Mouse (Mus musculus) embryonic stem cell, embryonic (primary cell): ENCODE measurements around the gene Glp2r.

ENCODE experiments used
- CTCF ChIA-PET, 4 experiments: fragments of 300-600 bp in 2 of 4; fragments of 350-600 bp in 2 of 4; sonication (Branson Sonifier 250); formaldehyde crosslinking; loops; one replicate each; lab custom pipeline; 2022; ENCODE audit warnings: inconsistent platforms in 2 of 4; lab: Charles Lee
- POLR2A ChIA-PET, 4 experiments: fragments of 300-600 bp in 2 of 4; fragments of 350-600 bp in 2 of 4; sonication (Branson Sonifier 250); formaldehyde crosslinking; loops; one replicate each; lab custom pipeline; 2022; ENCODE audit warnings: antibody characterized with exemption in 4 of 4, inconsistent platforms in 1 of 4; lab: Charles Lee

Glp2r gene

DNA sequence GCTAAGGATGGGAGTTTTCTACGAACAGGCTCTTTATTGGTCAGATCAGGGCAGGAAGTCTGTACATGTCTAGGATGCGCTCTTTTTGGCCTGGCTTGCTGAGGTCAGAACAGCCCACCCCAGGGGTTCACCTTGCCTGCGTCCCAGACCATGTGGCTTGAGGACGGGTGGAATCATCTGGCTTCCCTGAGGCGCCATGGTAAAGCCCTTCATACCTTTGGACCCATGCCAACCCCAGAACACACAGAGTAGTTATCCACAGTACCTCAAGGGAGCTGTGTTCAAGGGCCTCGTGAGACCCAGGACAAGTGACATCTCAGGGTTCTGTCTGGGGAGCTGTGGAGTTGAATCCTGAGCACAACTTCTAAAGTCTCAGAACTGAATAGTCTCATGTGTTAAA is 119.2 kb downstream of the Glp2r start:
- CTCF ChIA-PET = interaction anchor here in 2 of 4 experiments (0.6 to 1.3 kb wide), 2 partner anchors 542 to 731 kb away, joined by 3 to 5 read pairs; no protein-coding TSS in a partner anchor
- POLR2A ChIA-PET = no interaction called here

DNA sequence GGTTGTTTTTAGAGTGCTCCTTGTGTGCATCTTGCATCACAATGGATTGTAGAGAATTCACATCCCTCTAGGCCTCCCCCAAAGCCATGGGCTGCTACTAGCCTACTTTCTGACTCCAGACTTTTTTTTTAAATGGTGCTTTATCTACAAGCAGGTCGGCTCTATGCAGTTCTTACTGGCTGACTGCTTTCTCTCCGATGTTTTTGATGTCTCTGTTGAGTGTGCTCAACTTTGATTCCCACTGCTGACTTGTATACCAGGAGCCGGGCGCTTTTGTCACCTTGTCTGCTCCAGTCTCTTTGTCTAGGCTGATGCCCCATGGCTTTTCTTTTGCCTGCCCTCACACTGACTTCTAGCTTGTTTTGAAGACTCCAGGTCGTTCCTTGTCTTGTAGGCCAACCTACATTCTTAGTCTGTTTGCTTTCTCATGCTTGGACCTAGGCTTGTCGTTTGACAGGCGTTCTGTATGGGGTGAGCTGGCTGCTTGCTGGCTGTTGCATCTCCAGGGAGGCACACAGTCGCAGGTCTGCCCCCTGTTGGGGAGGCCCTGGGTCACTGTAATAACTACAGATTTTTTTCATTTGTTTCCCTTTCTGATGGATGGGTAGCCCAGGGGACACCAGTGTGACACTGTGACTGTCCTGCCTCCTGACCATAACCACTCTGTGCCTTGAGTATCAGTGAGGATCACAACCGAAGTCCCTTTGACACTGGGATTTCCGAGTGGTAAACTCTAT is 120.8 kb downstream of the Glp2r start:
- POLR2A ChIA-PET = interaction anchor here in 1 of 4 experiments (0.7 to 1.5 kb wide), 2 partner anchors 11 to 175 kb away, joined by 3 to 4 read pairs; no protein-coding TSS in a partner anchor
- CTCF ChIA-PET = interaction anchor here in 2 of 4 experiments (0.6 to 1.3 kb wide), 9 partner anchors 26 to 595 kb away, joined by 3 to 5 read pairs (median 4); no protein-coding TSS in a partner anchor

DNA sequence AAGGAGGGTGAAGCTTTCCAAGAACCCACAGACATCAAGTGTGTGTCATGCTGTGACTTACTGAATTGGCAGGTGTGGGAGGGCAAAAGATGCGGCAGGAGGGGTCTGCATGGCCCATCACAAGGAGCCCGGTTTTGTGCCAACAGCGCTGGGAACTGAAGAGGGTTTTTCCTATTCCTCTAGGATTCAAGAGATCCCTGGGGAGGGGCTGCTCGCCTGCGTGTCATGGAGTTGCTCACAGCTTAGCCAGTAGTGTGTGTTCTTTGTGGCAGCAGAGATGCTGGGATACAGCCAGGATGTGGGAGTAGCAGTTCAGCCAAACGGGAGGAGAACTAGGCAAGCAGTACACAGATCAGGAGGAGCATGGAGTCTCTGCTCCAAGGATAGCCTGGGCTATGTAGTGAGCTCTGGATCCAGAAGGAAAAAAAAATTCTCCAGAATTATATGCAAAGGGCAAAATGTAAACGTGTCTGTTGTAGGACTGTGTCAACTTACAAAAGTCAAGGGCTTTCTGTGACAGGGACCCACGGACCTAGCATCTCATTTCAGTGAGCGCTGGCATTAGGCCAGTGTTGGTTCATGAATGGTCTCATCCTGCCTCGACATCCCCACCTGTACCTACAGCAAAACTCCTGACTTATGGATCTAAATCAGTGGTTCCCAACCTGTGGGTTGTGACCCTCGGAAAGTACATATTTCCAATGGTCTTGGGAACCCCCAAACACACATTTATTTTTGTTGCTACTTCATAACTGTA is 122.1 kb downstream of the Glp2r start:
- CTCF ChIA-PET = interaction anchor here (0.6 to 1.5 kb wide), 9 partner anchors 9 to 380 kb away, joined by 3 to 5 read pairs (median 3); no protein-coding TSS in a partner anchor
- POLR2A ChIA-PET = interaction anchor here in 1 of 4 experiments (0.6 to 0.7 kb wide), 2 partner anchors 10 to 28 kb away, joined by 4 read pairs; no protein-coding TSS in a partner anchor

DNA sequence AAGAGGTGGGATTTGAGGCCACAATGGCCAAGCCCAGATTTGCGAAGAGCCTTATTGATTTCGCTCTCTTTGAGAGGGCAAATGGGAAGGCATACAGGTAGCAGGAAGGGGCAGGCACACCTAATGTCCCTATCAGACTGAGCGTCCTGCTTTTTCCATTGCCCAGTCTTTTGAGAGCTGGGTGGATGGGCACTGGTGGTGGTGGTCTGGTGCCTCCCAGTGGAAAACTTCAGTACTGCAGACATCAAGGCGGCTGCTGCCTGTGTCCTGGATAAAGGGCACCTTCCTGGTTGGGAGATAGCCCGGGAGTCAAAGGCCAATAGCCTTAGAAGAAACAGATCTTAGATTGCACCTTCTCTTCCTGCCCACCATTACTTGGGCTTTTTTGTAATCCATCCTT is 123.2 kb downstream of the Glp2r start:
- POLR2A ChIA-PET = no interaction called here
- CTCF ChIA-PET = interaction anchor here in 3 of 4 experiments (0.5 to 1.5 kb wide), 13 partner anchors 8 to 537 kb away, joined by 3 to 6 read pairs (median 3); no protein-coding TSS in a partner anchor

DNA sequence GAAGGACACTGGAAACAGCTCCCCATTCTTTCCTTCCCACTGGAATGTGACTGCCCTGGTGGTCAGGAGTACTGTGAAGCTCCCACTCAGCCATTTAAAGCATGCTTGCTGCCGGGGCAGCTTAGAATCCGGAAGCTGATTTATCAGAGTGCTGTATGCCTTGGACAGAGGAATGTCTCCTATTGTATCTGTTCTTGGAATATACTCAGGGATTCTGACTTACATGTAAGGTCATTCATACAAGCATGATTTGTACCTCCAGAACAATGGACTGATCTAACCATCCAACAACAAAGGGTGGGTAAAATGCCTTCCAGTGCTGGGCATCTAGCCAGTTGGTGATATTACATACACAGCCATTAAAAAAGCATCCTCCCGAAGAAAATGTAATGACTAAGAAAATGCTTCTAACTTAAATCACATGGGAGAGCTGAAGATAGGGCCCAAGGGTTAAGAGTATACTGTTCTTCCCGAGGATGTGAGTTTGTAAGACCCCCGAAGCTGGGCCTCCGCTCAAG is 126.3 kb downstream of the Glp2r start:
- POLR2A ChIA-PET = interaction anchor here in 1 of 4 experiments (0.5 to 1.4 kb wide), 2 partner anchors 11 to 310 kb away, joined by 3 to 6 read pairs; no protein-coding TSS in a partner anchor
- CTCF ChIA-PET = interaction anchor here in 2 of 4 experiments (0.5 to 1.5 kb wide), 3 partner anchors 16 to 624 kb away, joined by 3 to 8 read pairs (median 3); no protein-coding TSS in a partner anchor

DNA sequence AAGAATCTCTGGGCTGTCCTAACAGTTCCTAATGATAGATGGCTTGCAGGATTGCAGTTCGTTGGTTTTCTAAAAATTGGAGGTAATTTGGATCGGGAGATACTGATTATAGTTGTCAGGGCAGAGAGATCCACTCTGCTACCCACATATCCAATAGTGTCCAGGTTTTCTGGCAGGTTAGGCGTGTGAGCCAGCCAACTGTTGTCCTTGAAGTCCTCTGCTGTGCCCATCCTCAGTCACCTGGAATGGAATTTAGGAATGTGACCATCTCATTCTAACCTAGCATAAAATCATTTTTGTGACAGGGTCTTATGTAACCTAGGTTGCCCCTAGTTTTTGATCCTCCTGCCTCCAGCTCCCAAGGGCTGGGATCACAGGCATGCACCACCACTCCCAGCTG is 127.5 kb downstream of the Glp2r start:
- ChIA-PET CTCF (interaction anchor here in 2 of 4 experiments (0.6 kb wide), 3 partner anchors 87 to 1368 kb away, joined by 3 to 4 read pairs (median 4); no protein-coding TSS in a partner anchor), POLR2A (interaction anchor here in 1 of 4 experiments (1.4 kb wide), 1 partner anchor 12 kb away, joined by 3 read pairs; no protein-coding TSS in a partner anchor)

DNA sequence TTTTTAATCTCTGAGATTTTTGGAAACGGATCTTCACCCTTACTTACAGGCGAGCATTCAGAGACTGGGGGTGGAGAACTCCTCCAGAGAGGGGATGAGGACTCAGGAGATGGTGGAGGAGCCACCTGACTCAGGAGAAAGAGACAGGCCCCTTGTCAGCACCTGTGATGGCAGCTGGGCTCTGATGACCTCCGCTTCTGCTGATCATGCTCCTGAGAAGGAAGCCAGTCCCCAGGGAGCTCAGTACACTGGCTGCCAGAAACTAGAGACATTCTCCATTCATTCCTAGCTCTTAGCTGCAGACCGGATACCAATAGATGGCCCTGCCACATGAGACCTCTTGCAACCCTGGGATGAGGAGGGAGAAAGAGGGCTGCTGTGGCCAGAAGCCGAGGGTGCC is 128.1 kb downstream of the Glp2r start:
- CTCF ChIA-PET = no interaction called here
- POLR2A ChIA-PET = no interaction called here

DNA sequence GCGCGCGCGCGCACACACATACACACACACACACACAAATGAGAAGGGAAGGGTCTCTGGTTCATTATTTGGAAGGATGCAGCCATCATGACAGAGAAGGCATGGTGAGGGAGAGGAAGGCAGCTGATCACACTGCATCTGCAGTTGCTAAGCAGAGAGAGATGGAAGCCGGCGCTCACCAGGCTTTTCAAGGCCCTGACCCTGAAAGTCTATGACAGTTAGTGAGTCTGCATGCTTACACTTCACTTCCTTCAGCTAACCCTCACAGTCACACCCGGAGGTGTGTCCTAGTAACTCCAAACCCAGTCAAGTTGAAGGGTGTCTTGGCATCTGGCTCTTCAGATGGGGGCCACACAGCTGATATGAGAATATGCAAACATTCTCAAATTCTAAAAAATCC is 128.5 kb downstream of the Glp2r start:
- ChIA-PET POLR2A (no interaction called here), CTCF (no interaction called here)

DNA sequence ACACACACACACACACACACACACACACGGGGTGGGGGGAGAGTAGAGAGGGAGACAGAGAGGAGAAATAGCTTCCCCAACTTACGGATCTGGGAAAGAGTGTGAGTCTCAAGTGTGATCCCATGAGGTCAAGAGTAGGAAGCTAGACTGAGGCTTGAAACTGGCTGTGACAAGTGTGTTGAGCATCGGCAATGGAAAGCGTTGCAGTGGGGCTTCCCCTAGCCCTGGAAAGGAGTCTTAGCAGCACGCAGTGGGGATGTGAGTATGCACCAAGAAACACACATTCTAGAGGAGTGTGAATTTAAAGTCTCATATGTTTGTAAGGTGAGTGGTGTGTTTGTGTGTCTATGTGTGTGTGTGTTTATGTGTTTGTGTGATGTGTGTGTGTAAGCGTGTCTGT is 130.7 kb downstream of the Glp2r start:
- CTCF ChIA-PET = interaction anchor here (0.5 to 1.3 kb wide), 6 partner anchors 8 to 926 kb away, joined by 3 to 10 read pairs (median 3); no protein-coding TSS in a partner anchor
- POLR2A ChIA-PET = no interaction called here

DNA sequence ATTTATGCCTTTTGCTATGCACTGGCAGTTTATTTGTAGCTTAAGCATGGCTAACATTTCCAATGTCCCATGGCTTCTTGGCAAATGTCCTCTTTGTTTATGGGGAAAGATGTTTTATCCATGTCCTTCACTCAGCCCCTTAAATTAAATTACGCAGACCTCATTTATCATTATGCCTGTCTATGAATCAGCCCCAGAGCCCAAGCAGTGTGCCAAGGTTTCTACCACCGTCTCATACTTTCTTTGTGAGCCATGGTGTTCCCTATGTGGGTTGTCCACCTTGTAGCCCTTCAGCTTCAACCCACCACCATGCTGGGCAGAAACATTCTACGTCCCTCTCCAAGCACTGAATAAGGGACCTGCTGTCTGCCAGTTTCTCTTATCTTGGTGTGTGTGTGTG is 132.6 kb downstream of the Glp2r start:
- CTCF ChIA-PET = no interaction called here
- POLR2A ChIA-PET = no interaction called here

DNA sequence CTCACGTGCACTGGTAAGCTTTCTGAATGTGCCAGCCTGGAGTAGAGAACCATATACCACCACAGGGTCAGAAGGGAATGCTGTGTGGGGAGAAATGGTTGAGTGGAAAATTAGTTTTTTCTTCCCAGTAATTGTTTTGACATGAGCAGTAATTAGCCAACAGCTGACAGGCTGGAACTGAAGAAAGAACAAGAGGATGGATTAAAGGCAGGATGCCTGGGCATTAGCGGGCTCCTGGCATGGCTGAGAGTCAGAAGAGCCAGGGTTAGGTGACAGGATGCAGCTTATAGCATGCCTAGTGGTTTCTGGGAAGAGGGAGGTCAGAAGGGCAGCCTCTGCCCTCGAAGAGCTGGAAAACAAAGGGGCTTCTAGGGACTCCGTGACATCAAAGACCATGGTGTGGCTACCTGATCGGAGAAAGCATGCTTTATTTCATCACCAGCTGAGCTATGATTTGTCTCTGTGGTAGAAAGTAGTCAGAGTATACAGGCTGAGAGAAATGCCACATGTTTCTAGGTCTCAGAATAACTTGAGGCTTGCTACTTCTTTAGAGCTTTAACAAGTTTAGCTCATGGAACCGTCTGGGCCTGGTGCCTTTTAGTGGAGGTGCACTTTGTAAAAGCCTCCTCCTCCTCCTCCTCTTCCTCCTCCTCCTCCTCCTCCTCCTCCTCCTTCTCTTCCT is 133.9 kb downstream of the Glp2r start:
- ChIA-PET CTCF (interaction anchor here in 3 of 4 experiments (0.7 to 1.4 kb wide), 3 partner anchors 11 to 526 kb away, joined by 3 read pairs; no protein-coding TSS in a partner anchor), POLR2A (interaction anchor here in 1 of 4 experiments (0.8 kb wide), 1 partner anchor 919 kb away, joined by 5 read pairs; no protein-coding TSS in a partner anchor)

DNA sequence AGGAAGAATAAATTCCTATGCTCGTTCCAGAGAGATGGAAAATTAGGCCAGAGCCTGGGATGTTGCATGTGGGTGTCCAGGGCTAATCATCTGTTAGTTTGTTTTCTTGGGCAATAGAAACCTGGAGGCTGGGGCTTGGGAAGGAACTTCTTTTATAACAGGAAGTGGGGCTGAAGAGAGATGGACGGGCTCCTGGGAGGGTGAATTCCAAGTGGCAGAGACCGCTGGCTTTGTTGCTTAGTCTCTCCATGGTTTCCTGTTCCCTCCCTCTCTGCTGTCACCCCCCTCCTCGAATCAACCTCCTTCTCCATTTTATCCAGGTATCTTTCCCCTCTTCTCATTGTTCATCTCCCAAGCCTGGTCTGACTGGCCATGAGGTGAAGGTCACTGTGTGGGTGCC is 134.8 kb downstream of the Glp2r start:
- CTCF ChIA-PET = interaction anchor here in 2 of 4 experiments (1.0 to 1.4 kb wide), 2 partner anchors 12 to 525 kb away, joined by 3 read pairs; no protein-coding TSS in a partner anchor
- POLR2A ChIA-PET = no interaction called here

DNA sequence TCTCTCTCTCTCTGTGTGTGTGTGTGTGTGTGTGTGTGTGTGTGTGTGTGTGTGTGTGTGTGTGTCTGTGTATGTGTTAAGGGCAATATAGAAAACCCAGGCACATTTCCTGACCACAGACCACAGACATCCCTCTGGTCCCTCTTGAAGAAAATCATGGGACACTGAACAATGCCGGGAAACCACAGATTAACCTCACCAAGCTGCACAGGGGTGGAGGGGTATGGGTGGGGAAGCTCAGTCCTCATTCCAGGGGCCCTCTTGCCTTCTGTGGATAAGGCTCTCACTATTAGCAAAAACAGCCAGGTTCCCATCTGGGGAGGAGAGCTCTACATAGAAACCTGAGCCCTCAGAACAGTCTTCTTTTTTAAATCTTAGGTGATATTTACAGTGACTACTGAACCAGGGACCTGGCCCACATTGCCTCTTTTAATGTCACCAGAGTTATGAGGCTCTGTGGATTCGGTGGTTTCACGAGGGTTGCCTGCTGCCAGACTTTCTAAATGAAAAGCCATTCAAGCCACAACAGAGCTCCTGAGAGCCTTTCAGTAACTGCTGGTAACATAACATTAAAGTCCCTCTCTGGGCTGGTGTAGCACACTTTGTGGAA is 137.2 kb downstream of the Glp2r start:
- POLR2A ChIA-PET = no interaction called here
- CTCF ChIA-PET = no interaction called here

DNA sequence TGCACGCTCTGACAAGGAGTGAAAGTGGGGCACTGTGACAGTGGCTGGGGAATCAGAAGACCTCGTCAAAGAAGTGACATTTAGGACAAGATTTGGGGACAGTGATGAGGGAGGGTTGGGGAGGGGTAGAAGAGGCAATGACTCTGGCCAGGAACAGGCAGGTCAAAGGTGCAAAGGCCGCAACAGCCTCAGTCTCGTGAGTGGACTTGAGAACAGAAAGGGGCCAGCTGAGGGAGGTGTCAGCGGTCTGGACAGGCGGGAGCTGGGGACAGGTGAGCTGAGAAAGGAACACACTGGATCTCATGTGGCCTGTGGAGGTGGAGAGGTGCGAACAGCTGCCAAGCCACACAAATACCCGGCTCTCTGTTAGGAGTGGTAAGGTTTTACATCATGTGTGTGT is 138.0 kb downstream of the Glp2r start:
- POLR2A ChIA-PET = interaction anchor here in 1 of 4 experiments (0.6 kb wide), 1 partner anchor 1771 kb away, joined by 4 read pairs; no protein-coding TSS in a partner anchor
- CTCF ChIA-PET = interaction anchor here in 1 of 4 experiments (0.6 kb wide), 1 partner anchor 193 kb away, joined by 3 read pairs; no protein-coding TSS in a partner anchor

DNA sequence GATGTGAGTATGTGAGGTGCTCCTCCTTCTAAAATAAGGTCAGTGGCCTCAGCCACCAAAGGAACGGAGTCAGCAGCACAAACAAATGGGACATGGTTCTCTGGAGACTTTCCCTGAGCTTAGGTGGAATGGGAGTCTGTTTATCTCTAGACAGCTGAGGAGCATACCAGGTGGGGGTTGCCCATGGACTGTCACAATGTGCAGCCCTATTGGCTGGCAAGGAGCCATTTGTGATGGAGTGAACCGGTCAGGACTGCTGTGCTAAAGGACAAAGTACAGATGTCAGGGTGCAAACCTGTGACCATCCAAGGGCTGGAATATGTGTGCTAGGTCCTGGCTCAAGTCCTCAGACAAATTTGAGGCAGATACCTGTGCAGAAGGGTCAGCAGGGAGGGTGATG is 142.4 kb downstream of the Glp2r start:
- CTCF ChIA-PET = interaction anchor here in 2 of 4 experiments (0.6 to 1.0 kb wide), 2 partner anchors 16 to 330 kb away, joined by 3 read pairs; no protein-coding TSS in a partner anchor
- POLR2A ChIA-PET = interaction anchor here in 1 of 4 experiments (0.6 kb wide), 1 partner anchor 140 kb away, joined by 4 read pairs; no protein-coding TSS in a partner anchor

DNA sequence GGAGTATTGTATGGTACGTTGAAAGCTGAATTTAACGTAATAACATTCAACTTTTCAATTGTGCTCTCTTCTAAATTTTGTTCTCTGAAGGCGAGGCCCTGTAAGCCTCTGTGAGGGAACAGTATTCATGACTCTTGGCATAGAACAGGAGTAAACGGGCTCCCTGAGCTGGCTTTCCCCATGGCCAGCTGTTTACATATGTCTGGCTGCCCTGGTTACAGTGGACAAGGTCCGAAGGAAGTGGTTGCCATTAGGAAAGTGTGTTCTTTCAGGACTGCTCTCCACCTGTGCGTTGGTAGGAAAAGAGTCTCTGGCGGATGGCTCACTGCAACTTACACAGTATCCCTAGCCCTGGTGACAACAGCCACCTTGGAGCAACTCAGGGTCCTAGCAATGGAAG is 143.8 kb downstream of the Glp2r start:
- POLR2A ChIA-PET = no interaction called here
- CTCF ChIA-PET = interaction anchor here in 1 of 4 experiments (0.6 kb wide), 1 partner anchor 13 kb away, joined by 3 read pairs; no protein-coding TSS in a partner anchor

DNA sequence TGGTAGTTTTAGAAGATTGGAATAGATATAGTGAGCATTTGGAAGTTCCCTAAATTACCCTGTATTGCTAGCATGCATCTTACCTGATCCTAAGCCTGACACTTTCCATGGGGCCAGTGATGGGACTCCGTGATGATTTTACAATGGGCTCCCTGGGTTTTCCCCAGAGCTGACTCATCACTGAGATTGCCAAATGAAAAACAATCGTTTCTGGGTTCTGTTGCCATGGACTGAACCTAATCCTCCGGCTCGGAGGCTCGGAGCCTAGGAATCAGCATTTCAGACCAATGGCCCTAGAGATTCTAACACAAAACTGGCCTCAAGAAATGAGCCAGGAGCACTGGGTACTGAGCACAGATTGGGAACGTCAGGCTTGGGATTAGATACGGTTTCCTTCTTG is 148.6 kb downstream of the Glp2r start:
- POLR2A ChIA-PET = no interaction called here
- CTCF ChIA-PET = no interaction called here
